Mouse (Mus musculus): ENCODE measurements at regions not wholly inside any gene's neighbourhood (a gene's known extent, or its start where the extent isn't known, plus 50 kb on each side); places are given as distances from the start of the nearest gene placed in this dataset.
"Not testable (repeated sequence)": the region's sequence is repeated elsewhere in the genome, so short reads cannot be mapped to it uniquely, and the experiment has no call there.

DNA sequence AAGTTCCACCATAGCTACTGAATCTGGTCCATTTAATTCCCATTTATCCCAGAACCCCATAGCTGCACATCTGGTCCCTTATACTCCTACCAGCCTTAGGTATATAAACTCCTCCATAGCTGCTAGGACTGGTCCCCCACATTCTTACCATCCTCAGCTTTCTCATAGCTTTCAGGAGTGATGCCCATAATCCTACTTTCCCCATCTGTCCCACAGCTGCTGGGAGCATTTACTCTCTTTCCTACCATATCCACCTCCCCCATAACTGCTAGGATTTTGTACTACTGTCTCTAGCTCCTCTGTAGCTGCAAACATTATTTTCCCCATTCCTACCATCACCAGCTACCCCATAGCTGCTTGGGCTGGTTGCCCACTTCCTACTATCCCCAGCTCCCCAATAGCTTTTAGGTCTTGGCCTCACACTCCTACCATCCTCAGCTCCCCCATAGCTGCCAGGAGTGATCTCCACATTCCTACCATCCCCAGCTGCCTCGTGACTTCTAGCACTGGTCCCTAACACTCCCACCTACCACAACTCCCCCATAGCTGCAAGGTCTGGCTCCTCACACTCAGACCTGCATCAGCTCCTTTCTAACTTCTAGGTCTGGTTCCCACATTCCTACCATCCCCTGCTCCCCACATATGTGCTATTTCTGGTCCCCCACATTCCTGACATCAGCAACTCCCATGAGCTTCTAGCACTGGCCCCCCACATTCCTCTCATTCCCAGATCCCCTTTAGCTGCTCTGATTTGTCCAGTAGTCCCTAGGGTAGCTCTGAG, 106.5 kb downstream of the Tmem121 start:
- H3K9ac ChIP-seq, result no peak overlapping the region
- no peaks in the 10 kb centered on the region for H3K27me3 ChIP-seq
- WGBS, result 48% methylated on average over 1 of the region's 1 CpGs
- H3K9me3 ChIP-seq, result no peaks in the 10 kb centered on the region
- H3K4me2 ChIP-seq, result no peak overlapping the region
- H3K4me1 ChIP-seq (replicated peaks), result no peaks in the 10 kb centered on the region
- H3K4me3 ChIP-seq, result no peak overlapping the region
- ATAC-seq (ENCODE audit: low FRiP score, low read depth), result no peak
- no peaks in the 10 kb centered on the region for H3K36me3 ChIP-seq
- H3K27ac ChIP-seq (replicated peaks), result no peak overlapping the region

DNA sequence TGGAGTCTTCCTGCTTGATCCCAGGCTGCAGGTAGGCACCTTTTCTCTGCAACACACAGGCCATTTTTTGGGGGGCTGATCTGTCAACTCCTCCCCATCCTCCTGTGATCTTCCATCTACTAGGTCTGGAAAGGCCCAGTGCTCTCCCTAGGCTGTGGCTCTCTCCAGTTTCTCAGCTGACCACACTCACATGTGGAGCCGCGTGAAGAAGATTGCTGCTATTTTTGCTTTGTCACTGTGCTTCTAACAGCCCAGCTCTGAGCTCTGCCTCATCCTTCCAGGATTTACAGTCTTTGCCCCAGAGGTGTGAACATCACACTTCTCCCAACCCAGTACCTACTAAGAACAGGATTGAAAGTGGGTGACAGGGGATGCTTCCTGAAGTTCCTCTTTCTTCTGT, 110.2 kb downstream of the Tmem121 start:
- 98% methylated on average over 2 of the region's 2 CpGs for WGBS
- Histone ChIP-seq H3K27me3 (no peaks in the 10 kb centered on the region), H3K9me3 (no peaks in the 10 kb centered on the region), H3K4me2 (no peak overlapping the region), H3K36me3 (no peaks in the 10 kb centered on the region), H3K27ac (replicated peaks) (no peak overlapping the region), H3K4me1 (replicated peaks) (no peaks in the 10 kb centered on the region), H3K9ac (no peak overlapping the region), H3K4me3 (no peak overlapping the region)
- ATAC-seq (ENCODE audit: low FRiP score, low read depth), result no peak

DNA sequence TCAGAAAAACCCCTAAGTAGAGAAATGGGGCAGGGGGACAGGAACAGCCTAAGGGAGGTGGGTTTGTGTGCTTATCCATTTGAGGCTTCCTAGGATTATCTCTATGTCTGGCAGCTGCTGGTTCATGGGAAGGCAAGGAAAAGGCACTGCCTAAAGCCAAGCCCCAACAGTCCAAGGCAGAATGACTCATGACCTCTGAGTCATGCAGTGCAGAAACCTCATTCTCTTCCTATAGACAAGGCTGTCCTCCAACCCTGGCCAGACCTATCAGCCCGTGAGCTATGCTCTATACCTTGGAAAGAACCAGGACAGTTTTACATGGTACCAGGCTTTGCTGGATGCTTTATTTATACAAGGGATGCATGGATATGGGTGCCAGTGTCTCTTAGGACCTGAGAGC, 120.2 kb downstream of the Tmem121 start:
- ATAC-seq (ENCODE audit: low FRiP score, low read depth), result no peak
- WGBS, result 92% methylated on average over 1 of the region's 1 CpGs
- H3K9ac ChIP-seq, result no peak overlapping the region
- no peaks in the 10 kb centered on the region for H3K4me1 ChIP-seq (replicated peaks)
- no peak overlapping the region for H3K4me3 ChIP-seq
- H3K9me3 ChIP-seq, result no peaks in the 10 kb centered on the region
- no peak overlapping the region for H3K27ac ChIP-seq (replicated peaks)
- no peaks in the 10 kb centered on the region for H3K27me3 ChIP-seq
- no peak overlapping the region for H3K4me2 ChIP-seq
- no peaks in the 10 kb centered on the region for H3K36me3 ChIP-seq

DNA sequence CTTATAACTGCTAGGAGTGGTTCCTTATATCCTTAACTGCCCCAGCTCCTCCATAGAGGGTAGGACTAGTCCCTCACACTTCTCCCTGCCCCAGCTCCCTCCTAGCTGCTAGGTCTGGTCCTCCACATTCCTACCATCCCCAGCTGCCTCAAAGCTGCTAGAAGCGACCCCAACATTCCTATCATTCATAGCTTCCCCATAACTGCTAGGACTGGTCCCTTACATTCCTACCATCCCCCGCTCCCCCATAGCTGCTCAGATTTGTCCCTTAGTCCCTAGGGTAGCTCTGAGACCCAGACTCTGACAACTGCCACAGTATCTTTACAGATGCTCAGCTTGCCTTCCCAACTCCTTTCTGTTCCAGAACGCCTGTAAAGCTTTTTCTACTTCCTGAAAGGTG, 127.6 kb downstream of the Tmem121 start:
- H3K27me3 ChIP-seq, result no peaks in the 10 kb centered on the region
- WGBS, result 44% methylated on average over 3 of the region's 3 CpGs
- no peaks in the 10 kb centered on the region for H3K36me3 ChIP-seq
- ATAC-seq (ENCODE audit: low FRiP score, low read depth), result no peak
- H3K9me3 ChIP-seq, result no peaks in the 10 kb centered on the region
- H3K27ac ChIP-seq (replicated peaks), result no peak overlapping the region
- H3K4me2 ChIP-seq, result no peak overlapping the region
- no peak overlapping the region for H3K9ac ChIP-seq
- no peaks in the 10 kb centered on the region for H3K4me1 ChIP-seq (replicated peaks)
- no peak overlapping the region for H3K4me3 ChIP-seq

DNA sequence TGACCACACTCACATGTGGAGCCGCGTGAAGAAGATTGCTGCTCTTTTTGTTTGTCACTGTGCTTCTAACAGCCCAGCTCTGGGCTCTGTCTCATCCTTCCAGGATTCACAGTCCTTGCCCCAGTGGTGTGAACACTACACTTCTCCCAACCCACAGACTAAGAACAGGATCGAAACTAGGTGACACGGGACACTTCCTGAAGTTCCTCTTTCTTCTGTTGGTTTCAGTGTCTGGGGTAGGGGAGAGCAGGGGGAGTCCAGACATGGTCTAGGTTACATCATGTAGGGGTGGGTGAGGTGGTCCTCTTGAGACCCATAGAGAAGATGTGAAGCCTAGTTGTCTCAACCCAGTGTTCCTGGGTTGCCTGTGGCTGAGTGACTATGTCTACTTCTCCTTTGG, 128.9 kb downstream of the Tmem121 start:
- no peaks in the 10 kb centered on the region for H3K9me3 ChIP-seq
- H3K27me3 ChIP-seq, result no peaks in the 10 kb centered on the region
- H3K36me3 ChIP-seq, result no peaks in the 10 kb centered on the region
- 97% methylated on average over 4 of the region's 4 CpGs for WGBS
- no peak overlapping the region for H3K4me2 ChIP-seq
- ATAC-seq (ENCODE audit: low FRiP score, low read depth), result no peak
- no peak overlapping the region for H3K27ac ChIP-seq (replicated peaks)
- H3K9ac ChIP-seq, result no peak overlapping the region
- H3K4me1 ChIP-seq (replicated peaks), result no peaks in the 10 kb centered on the region
- H3K4me3 ChIP-seq, result no peak overlapping the region

DNA sequence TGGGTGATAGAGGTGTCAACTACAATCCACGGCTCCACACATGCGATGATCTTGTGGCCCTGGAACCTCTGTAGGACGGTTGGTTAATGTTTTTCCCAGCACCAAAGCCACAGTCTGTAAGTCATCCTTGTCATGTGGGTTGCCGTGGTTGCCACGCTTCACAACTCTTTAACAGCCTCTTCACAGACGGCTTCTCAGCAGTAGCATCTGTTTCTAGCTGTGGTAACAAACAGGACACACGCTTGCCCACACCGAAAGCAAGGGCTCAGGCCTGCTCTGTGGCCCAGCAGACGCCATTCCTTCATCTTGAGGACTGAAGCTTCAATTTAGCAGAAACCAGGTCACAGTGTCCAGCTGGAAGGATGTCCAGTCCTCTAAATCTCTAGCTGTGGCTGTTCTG, 135.4 kb downstream of the Tmem121 start:
- WGBS, result 78% methylated on average over 9 of the region's 9 CpGs
- H3K9ac ChIP-seq, result no peak overlapping the region
- H3K9me3 ChIP-seq, result no peaks in the 10 kb centered on the region
- no peak overlapping the region for H3K27ac ChIP-seq (replicated peaks)
- H3K4me3 ChIP-seq, result no peak overlapping the region
- no peaks in the 10 kb centered on the region for H3K4me1 ChIP-seq (replicated peaks)
- H3K36me3 ChIP-seq, result no peaks in the 10 kb centered on the region
- no peaks in the 10 kb centered on the region for H3K27me3 ChIP-seq
- no peak for ATAC-seq (ENCODE audit: low FRiP score, low read depth)
- H3K4me2 ChIP-seq, result no peak overlapping the region

DNA sequence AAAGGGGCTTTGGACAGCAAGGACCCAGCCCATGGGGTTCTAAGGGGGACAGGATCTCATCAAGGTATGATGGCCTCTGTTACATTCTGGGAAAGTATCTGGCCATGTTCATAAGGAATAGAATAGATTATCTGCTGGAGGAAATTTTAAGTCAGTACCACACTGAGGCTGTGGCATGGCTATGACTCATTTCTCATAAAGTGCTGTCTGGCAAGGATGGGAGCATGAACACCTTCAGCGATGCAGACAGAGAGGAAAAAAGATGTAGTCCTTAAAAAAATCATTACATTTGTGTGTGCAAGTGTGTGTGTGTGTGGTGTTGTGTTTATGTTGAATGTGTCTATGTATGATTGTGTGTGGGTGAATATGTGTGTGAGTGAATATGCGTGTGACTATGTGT, 136.4 kb downstream of the Tmem121 start:
- Histone ChIP-seq H3K9me3 (no peaks in the 10 kb centered on the region), H3K27me3 (no peaks in the 10 kb centered on the region), H3K4me1 (replicated peaks) (no peaks in the 10 kb centered on the region), H3K9ac (no peak overlapping the region), H3K36me3 (no peaks in the 10 kb centered on the region), H3K4me3 (no peak overlapping the region), H3K27ac (replicated peaks) (no peak overlapping the region), H3K4me2 (no peak overlapping the region)
- WGBS, result 97% methylated on average over 2 of the region's 2 CpGs
- ATAC-seq (ENCODE audit: low FRiP score, low read depth), result no peak

DNA sequence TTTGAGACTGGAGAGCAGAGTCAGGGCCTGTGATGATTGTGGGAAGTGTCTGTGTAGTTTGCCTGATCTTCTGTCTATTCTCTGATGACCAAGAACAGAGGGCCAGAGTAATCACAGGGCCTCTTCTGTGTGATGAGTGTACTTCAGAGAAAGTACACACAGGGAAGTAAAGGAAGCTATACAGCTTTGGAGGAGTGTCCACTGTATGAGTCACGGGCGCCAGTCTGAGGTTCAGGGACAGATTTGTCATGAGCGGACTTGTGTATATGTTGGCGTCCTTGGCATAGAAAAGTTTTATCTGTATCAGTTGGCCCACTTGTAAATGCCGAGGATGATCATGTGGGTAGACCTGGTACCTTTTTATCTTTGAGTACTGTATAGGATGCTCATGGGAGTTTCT, 142.1 kb downstream of the Tmem121 start:
- no peaks in the 10 kb centered on the region for H3K27me3 ChIP-seq
- no peak overlapping the region for H3K4me3 ChIP-seq
- H3K36me3 ChIP-seq, result no peaks in the 10 kb centered on the region
- H3K4me1 ChIP-seq (replicated peaks), result no peaks in the 10 kb centered on the region
- no peak overlapping the region for H3K9ac ChIP-seq
- ATAC-seq (ENCODE audit: low FRiP score, low read depth), result no peak
- H3K27ac ChIP-seq (replicated peaks), result no peak overlapping the region
- no peaks in the 10 kb centered on the region for H3K9me3 ChIP-seq
- no peak overlapping the region for H3K4me2 ChIP-seq
- 91% methylated on average over 5 of the region's 5 CpGs for WGBS

DNA sequence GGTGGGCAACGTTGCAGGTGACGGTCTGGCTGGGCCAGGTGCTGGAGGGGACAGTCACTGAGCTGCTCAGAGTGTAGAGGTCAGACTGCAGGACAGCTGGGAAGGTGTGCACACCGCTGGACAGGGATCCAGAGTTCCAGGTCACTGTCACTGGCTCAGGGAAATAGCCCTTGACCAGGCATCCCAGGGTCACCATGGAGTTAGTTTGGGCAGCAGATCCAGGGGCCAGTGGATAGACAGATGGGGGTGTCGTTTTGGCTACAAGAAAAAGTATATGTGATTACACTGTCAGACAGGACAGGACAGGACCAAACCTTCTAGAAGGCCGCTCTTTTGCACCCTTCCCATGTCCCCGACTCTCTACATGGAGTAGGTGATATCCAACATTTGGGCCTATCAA, 144.5 kb downstream of the Tmem121 start:
- H3K9me3 ChIP-seq, result no peaks in the 10 kb centered on the region
- H3K27ac ChIP-seq (replicated peaks), result no peak overlapping the region
- H3K9ac ChIP-seq, result no peak overlapping the region
- H3K36me3 ChIP-seq, result no peaks in the 10 kb centered on the region
- H3K4me1 ChIP-seq (replicated peaks), result no peaks in the 10 kb centered on the region
- no peak for ATAC-seq (ENCODE audit: low FRiP score, low read depth)
- H3K4me2 ChIP-seq, result no peak overlapping the region
- 94% methylated on average over 6 of the region's 6 CpGs for WGBS
- H3K27me3 ChIP-seq, result no peaks in the 10 kb centered on the region
- no peak overlapping the region for H3K4me3 ChIP-seq

DNA sequence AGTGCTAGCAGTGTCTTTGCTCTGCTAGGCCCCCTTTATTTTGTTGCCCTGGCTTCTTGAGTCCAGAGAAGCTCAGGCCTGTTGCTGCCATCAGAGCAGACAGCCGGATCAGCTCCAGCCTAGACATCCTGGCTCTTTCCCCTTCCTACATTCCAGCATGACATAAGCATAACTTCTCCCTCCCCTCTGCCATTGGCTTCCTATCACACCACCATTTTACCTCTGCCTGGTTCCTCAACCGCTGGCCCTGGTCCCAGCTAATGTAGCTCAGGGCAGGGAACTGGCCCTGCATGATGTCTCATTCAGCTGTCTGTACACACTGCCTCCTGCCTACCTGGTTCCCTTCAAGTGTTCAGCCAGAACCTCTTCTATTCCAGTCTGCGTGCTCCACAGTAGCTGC, 146.5 kb downstream of the Tmem121 start:
- WGBS, result 85% methylated on average over 3 of the region's 3 CpGs
- H3K36me3 ChIP-seq, result no peaks in the 10 kb centered on the region
- H3K9ac ChIP-seq, result no peak overlapping the region
- H3K4me2 ChIP-seq, result no peak overlapping the region
- H3K4me3 ChIP-seq, result no peak overlapping the region
- no peak overlapping the region for H3K27ac ChIP-seq (replicated peaks)
- H3K9me3 ChIP-seq, result no peaks in the 10 kb centered on the region
- H3K27me3 ChIP-seq, result no peaks in the 10 kb centered on the region
- no peak for ATAC-seq (ENCODE audit: low FRiP score, low read depth)
- no peaks in the 10 kb centered on the region for H3K4me1 ChIP-seq (replicated peaks)

DNA sequence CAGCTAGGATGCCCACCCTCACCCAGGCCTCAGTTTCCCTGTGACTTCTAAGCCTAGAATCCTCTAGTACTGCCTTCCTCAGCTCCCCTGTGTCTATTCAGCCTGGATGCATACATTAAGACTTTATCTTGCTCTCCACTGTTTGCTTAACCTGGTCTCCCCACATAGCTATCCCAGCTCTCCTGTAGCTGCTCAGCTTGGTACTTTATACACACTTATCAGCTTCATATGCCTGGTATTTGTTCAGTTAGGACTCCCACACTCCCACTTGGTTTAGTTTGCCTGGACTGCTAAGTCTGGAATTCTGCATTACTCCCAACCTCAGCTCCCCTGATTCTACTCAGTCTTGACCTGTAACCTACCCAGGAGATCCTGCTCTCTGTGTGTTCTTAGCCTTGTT, 147.7 kb downstream of the Tmem121 start:
- H3K9me3 ChIP-seq, result no peaks in the 10 kb centered on the region
- ATAC-seq (ENCODE audit: low FRiP score, low read depth), result no peak
- H3K4me3 ChIP-seq, result no peak overlapping the region
- H3K27ac ChIP-seq (replicated peaks), result no peak overlapping the region
- no peak overlapping the region for H3K4me2 ChIP-seq
- no peak overlapping the region for H3K9ac ChIP-seq
- H3K27me3 ChIP-seq, result no peaks in the 10 kb centered on the region
- H3K4me1 ChIP-seq (replicated peaks), result no peaks in the 10 kb centered on the region
- H3K36me3 ChIP-seq, result no peaks in the 10 kb centered on the region

DNA sequence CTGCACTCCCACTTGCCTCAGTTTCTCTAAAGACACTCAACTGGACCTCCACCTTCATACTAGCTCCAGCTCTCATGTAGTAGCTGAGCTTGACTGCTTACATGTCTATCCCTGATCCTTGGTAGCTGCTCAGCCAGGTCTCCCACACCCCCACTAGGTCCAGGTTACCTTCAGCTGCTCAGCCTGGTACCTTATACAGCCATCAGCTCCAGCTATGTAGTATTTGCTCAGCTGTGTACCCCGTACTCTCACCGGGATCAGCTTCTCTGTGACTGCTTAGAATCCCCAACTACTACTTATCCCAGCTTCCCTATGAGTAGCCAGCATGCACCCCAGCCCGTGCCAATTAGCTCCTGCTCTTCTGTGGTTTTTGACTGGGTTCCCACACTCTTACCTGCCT, 148.1 kb downstream of the Tmem121 start:
- 80% methylated on average over 3 of the region's 3 CpGs for WGBS
- H3K27ac ChIP-seq (replicated peaks); H3K4me1 ChIP-seq (replicated peaks): not testable (repeated sequence)

DNA sequence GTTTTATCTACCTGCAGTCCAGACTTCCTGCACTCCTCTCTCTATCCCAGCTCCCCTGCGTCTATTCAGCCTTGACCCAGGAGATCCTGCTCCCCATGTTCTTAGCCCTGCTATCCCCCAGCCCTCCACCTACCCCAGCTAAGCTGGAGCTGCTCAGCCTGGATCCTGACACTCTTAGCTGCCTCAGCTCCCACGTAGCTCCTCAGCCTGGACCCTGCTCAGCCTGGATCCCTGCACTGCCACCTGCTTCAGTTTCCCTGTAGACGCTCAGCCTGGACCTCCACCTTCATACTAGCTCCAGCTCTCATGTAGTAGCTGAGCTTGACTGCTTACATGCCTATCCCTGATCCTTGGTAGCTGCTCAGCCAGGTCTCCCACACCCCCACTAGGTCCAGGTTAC, 151.5 kb downstream of the Tmem121 start:
- Histone ChIP-seq H3K27me3 (no peaks in the 10 kb centered on the region), H3K9me3 (no peaks in the 10 kb centered on the region), H3K4me1 (replicated peaks) (no peaks in the 10 kb centered on the region), H3K4me3 (no peak overlapping the region), H3K4me2 (no peak overlapping the region), H3K9ac (no peak overlapping the region), H3K36me3 (no peaks in the 10 kb centered on the region), H3K27ac (replicated peaks) (no peak overlapping the region)
- ATAC-seq (ENCODE audit: low FRiP score, low read depth), result no peak
- WGBS, result 68% methylated on average over 3 of the region's 3 CpGs

More for the DNA sequence above, 148.1 kb downstream of the Tmem121 start:
- ATAC-seq (ENCODE audit: low FRiP score, low read depth); H3K27me3 ChIP-seq; H3K9me3 ChIP-seq; H3K9ac ChIP-seq; H3K36me3 ChIP-seq; H3K4me2 ChIP-seq; H3K4me3 ChIP-seq: not testable (repeated sequence)

All from hindbrain, embryonic 15.5 days (tissue).